Mouse (Mus musculus) brain, embryonic 14.5 days (tissue): Measurements from ENCODE around the gene Trak1.

Experiments used
- CTCF ChIP-seq: fragments of 200-500 bp; IDR thresholded peaks from 2 replicates; pipeline ENCODE4 v1.5.1; 2012; ENCODE audit warnings: inconsistent platforms, mild to moderate bottlenecking, moderate library complexity, borderline replicate concordance; ENCODE audit not compliant: insufficient read depth, insufficient read length; ENCODE audit errors: extremely low read depth
- POLR2A ChIP-seq: fragments of 200-500 bp; IDR thresholded peaks from 2 replicates; pipeline ENCODE4 v1.6.1; 2012; ENCODE audit warnings: mild to moderate bottlenecking, inconsistent platforms, borderline replicate concordance; ENCODE audit not compliant: poor library complexity, insufficient read depth, insufficient read length, severe bottlenecking; ENCODE audit errors: extremely low read depth

DNA sequence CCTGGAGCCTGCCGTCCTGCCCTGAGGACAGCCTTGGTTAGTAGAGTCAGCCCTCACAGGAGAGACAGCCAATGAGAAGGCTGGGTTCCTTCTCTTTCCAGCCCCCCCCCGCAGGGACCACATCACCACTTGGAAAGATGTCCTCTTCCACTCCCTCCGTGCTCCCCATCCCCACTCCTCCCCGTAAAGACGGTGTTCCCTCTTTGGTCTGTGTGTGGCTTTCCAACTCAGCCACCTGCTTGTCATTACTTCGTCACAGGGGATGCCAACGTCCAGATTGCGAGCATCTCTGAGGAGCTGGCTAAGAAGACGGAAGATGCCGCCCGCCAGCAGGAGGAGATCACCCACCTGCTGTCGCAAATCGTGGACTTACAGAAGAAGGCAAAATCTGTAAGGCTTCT is 149.1 kb downstream of the Trak1 start:
- TF ChIP-seq CTCF (no peak), POLR2A (no peak)
